Mouse (Mus musculus): ENCODE measurements around the gene Fam69b.

GRCm38 (mm10) chr2:26639083-26639482 lies 10.8 kb downstream of the Fam69b start:
- TF ChIP-seq CTCF (IDR thresholded peaks at IDR 0.05; ENCODE audit: low read depth) (peak; percentile 81), EP300 (IDR thresholded peaks at IDR 0.05; ENCODE audit: low read depth) (no peak)
